Mouse (Mus musculus) midbrain, embryonic 13.5 days (tissue): ENCODE results near the gene Fbxo28. TPM values are rescaled to one million over a fixed set of nuclear protein-coding genes. Genes with fewer than 3 reads are reported as not detected.

Source experiments
- polyA plus RNA-seq: library from polyadenylated mRNA; unstranded; fragments of >200 nt; fragmentation: Nextera tagmentation; extraction: Ambion mirVana; gene quantifications from 2 replicates; pipeline ENCODE4 v1.2.1, GENCODE M21; 2015

The Fbxo28 gene
- polyA plus RNA-seq, 1 experiment from 2014 or later, result 29.8 TPM

Other genes with a start within 250 kb of the Fbxo28 start
- gene Srp9, start 216.9 kb downstream of the Fbxo28 start, polyA plus RNA-seq, result 135 and 142 TPM in 2 replicates
- not detected in 2 replicates for gene Vmn1r1, start 177.1 kb downstream of the Fbxo28 start, polyA plus RNA-seq
- 51.0 and 54.5 TPM in 2 replicates for gene Degs1, start 58.8 kb downstream of the Fbxo28 start, polyA plus RNA-seq
- 24.0 and 25.7 TPM in 2 replicates for gene Trp53bp2, start 67.5 kb upstream of the Fbxo28 start, polyA plus RNA-seq
- gene Capn2, start 176.0 kb upstream of the Fbxo28 start, polyA plus RNA-seq, result 75.3 and 80.9 TPM in 2 replicates
- 0.13 TPM in 1 of 2 replicates, not detected in the other for gene Capn8, start 223.4 kb upstream of the Fbxo28 start, polyA plus RNA-seq